Mouse (Mus musculus) CH12.LX (cell line): ENCODE measurements around the gene Egfl8. TPM values are rescaled to one million over a fixed set of nuclear protein-coding genes. Genes with fewer than 3 reads are reported as not detected.
A peak's percentile ranks its signal among the peaks of the same experiment; 100 is the strongest.

ENCODE experiments used
- DNase-seq: peaks from one replicate; pipeline ENCODE4 v3.0.0-alpha.2; 2013; ENCODE audit errors: extremely low read depth
- H3K27ac ChIP-seq: 2 replicates; pipeline ENCODE4 v1.5.1; 2012; ENCODE audit warnings: low read depth, mild to moderate bottlenecking, control low read depth, moderate library complexity; ENCODE audit not compliant: insufficient read depth
- H3K27me3 ChIP-seq: replicated peaks from 2 replicates; pipeline ENCODE3; 2012; ENCODE audit warnings: inconsistent platforms
- H3K36me3 ChIP-seq, 2 experiments: replicated peaks in 1 of 2; 2 replicates each; pipeline versions ENCODE3 to v1.6.1; 2012; ENCODE audit warnings: inconsistent platforms in 1 of 2, low read length in 1 of 2, mild to moderate bottlenecking in 1 of 2, mixed read lengths in 1 of 2, moderate library complexity in 1 of 2; ENCODE audit not compliant: control insufficient read depth in 1 of 2, insufficient read depth in 1 of 2
- H3K4me1 ChIP-seq, 2 experiments: 2 replicates each; pipeline ENCODE4 v1.6.1; 2012; ENCODE audit warnings: inconsistent platforms in 1 of 2, moderate library complexity in 1 of 2; ENCODE audit not compliant: insufficient read depth in 2 of 2, control insufficient read depth in 1 of 2
- H3K4me2 ChIP-seq: 2 replicates; pipeline ENCODE4 v1.6.1; 2012; ENCODE audit warnings: low read depth, mild to moderate bottlenecking, control low read depth; ENCODE audit not compliant: poor library complexity, insufficient read depth, severe bottlenecking
- H3K4me3 ChIP-seq, 3 experiments: fragments of 150-350 bp in 1 of 3; sonication (generic) in 1 of 3; replicated peaks in 1 of 3; 2 replicates each; pipeline versions ENCODE3 to v1.5.1; 2011 to 2012; ENCODE audit warnings: low read depth in 2 of 3, low read length in 2 of 3, mild to moderate bottlenecking in 2 of 3, moderate library complexity in 2 of 3, control low read depth in 1 of 3, improper control_type of control experiment in 1 of 3, inconsistent platforms in 1 of 3, mixed read lengths in 1 of 3; ENCODE audit not compliant: poor library complexity in 1 of 3
- H3K79me2 ChIP-seq: replicated peaks from 2 replicates; pipeline ENCODE4 v1.6.1; 2012; ENCODE audit warnings: mild to moderate bottlenecking, moderate library complexity; ENCODE audit not compliant: control insufficient read depth, poor library complexity, insufficient read depth, severe bottlenecking; ENCODE audit errors: extremely low read depth
- H3K9ac ChIP-seq: 2 replicates; pipeline ENCODE4 v1.6.1; 2012; ENCODE audit warnings: low read depth, mild to moderate bottlenecking, control low read depth, moderate library complexity; ENCODE audit not compliant: insufficient read depth
- H3K9me3 ChIP-seq: replicated peaks from 2 replicates; pipeline ENCODE3; 2012; ENCODE audit warnings: low read length, inconsistent platforms, mixed read lengths
- BHLHE40 ChIP-seq: IDR thresholded peaks from 2 replicates; pipeline ENCODE4 v1.6.1; 2011; ENCODE audit warnings: mild to moderate bottlenecking, low read depth, low read length, improper control_type of control experiment
- CHD1 ChIP-seq: IDR thresholded peaks from 2 replicates; pipeline ENCODE4 v1.6.1; 2012; ENCODE audit warnings: low read depth, low read length, improper control_type of control experiment, inconsistent platforms
- ELF1 ChIP-seq: IDR thresholded peaks from 2 replicates; pipeline ENCODE4 v1.6.1; 2014; ENCODE audit warnings: low read depth, mild to moderate bottlenecking, inconsistent platforms, low read length, improper control_type of control experiment
- ETS1 ChIP-seq: conservative IDR thresholded peaks from 2 replicates; pipeline ENCODE4 v1.6.1; 2012; ENCODE audit warnings: low read depth, mild to moderate bottlenecking, inconsistent platforms, low read length, improper control_type of control experiment, moderate library complexity
- IRF4 ChIP-seq: IDR thresholded peaks from 2 replicates; pipeline ENCODE4 v1.6.1; 2014; ENCODE audit warnings: low read depth, mild to moderate bottlenecking, inconsistent platforms, low read length, improper control_type of control experiment
- JUND ChIP-seq: conservative IDR thresholded peaks from 2 replicates; pipeline ENCODE4 v1.6.1; 2011; ENCODE audit warnings: low read depth, low read length, improper control_type of control experiment
- KAT2A ChIP-seq: IDR thresholded peaks from 2 replicates; pipeline ENCODE4 v1.6.1; 2012; ENCODE audit warnings: low read length, improper control_type of control experiment, inconsistent platforms; ENCODE audit not compliant: insufficient replicate concordance
- MEF2A ChIP-seq: IDR thresholded peaks from 2 replicates; pipeline ENCODE4 v1.6.1; 2014; ENCODE audit warnings: low read depth, mild to moderate bottlenecking, inconsistent platforms, low read length, improper control_type of control experiment, borderline replicate concordance
- MYC ChIP-seq: IDR thresholded peaks from 2 replicates; pipeline ENCODE4 v1.6.1; 2011; ENCODE audit warnings: low read depth, mild to moderate bottlenecking, improper control_type of control experiment, low read length
- POLR2A ChIP-seq: IDR thresholded peaks from 2 replicates; pipeline ENCODE4 v1.6.1; 2011; ENCODE audit warnings: low read depth, mild to moderate bottlenecking, improper control_type of control experiment, low read length
- POLR2AphosphoS2 ChIP-seq: IDR thresholded peaks from 2 replicates; pipeline ENCODE4 v1.6.1; 2011; ENCODE audit warnings: low read depth, low read length, improper control_type of control experiment
- RCOR1 ChIP-seq: conservative IDR thresholded peaks from 2 replicates; pipeline ENCODE4 v1.6.1; 2012; ENCODE audit warnings: low read depth, mild to moderate bottlenecking, inconsistent platforms, low read length, improper control_type of control experiment
- SIN3A ChIP-seq: IDR thresholded peaks from 2 replicates; pipeline ENCODE4 v1.6.1; 2012; ENCODE audit warnings: low read length, improper control_type of control experiment, inconsistent platforms
- SMC3 ChIP-seq: IDR thresholded peaks from 2 replicates; pipeline ENCODE4 v1.6.1; 2011; ENCODE audit warnings: low read depth, low read length, improper control_type of control experiment
- TCF12 ChIP-seq: IDR thresholded peaks from 2 replicates; pipeline ENCODE4 v1.6.1; 2014; ENCODE audit warnings: low read depth, mild to moderate bottlenecking, inconsistent platforms, low read length, improper control_type of control experiment
- USF1 ChIP-seq: IDR thresholded peaks from 2 replicates; pipeline ENCODE4 v1.6.1; 2014; ENCODE audit warnings: low read depth, mild to moderate bottlenecking, inconsistent platforms, low read length, improper control_type of control experiment
- ZC3H11A ChIP-seq: IDR thresholded peaks from 2 replicates; pipeline ENCODE4 v1.6.1; 2012; ENCODE audit warnings: low read depth, mild to moderate bottlenecking, inconsistent platforms, low read length, improper control_type of control experiment
- ZKSCAN1 ChIP-seq: IDR thresholded peaks from 2 replicates; pipeline ENCODE4 v1.6.1; 2012; ENCODE audit warnings: low read depth, inconsistent platforms, low read length, improper control_type of control experiment, borderline replicate concordance
- ZMIZ1 ChIP-seq: IDR thresholded peaks from 2 replicates; pipeline ENCODE4 v1.6.1; 2012; ENCODE audit warnings: low read depth, mild to moderate bottlenecking, inconsistent platforms, low read length, improper control_type of control experiment
- ZNF384 ChIP-seq: IDR thresholded peaks from 2 replicates; pipeline ENCODE4 v1.6.1; 2012; ENCODE audit warnings: low read depth, low read length, improper control_type of control experiment, inconsistent platforms
- dilution Hi-C: fragments of 300-500 bp; cut with MboI; formaldehyde crosslinking; loops from 2 replicates; pipeline ENCODE4 v1.14.3; 2020; ENCODE audit warnings: low sequenced_read_pairs; ENCODE audit not compliant: extremely low pct_unique_long_range_greater_than_20kb, extremely low pct_ligation_motif_present
- in situ Hi-C: fragments of 300-500 bp; cut with MboI; formaldehyde crosslinking; loops from 3 replicates; pipeline ENCODE4 v1.14.3; 2019; ENCODE audit warnings: low sequenced_read_pairs, low pct_ligation_motif_present, low pct_unique_long_range_greater_than_20kb, mixed read lengths
- polyA plus RNA-seq: library from polyadenylated mRNA; unstranded; fragments of >175 nt; gene quantifications from 2 replicates; pipeline ENCODE4 v1.2.1, GENCODE M21; 2012; ENCODE audit warnings: low read depth; ENCODE audit not compliant: insufficient read length
- total RNA-seq, 2 experiments: library from RNA; depleted of rRNA; stranded (reverse); fragments of 300-350 nt in 1 of 2; fragments of >200 nt in 1 of 2; gene quantifications; 2 replicates each; pipeline ENCODE4 v1.2.3; 2012 to 2014

The Egfl8 gene
- total and polyA plus RNA-seq, 3 experiments, result not detected

DNA sequence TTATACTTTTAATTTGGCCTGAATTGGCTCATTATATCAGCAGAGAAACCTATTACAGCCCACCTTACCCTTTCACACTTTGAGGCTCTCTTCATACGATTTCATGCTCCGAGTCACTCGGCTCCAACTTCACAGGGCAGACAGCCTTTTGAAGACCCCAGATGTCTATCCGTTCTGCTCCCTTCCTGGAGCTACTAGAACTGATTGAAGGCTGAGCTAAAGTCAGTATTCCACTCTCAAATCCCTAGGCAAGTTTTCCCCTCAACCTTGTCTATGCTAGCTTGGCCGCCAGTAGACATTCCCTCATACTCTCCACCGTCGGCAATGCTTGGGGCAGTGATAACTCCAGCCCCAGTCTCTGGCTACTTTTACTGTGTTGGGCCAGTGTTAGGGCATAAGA, 26.6 kb downstream of the Egfl8 start:
- no peaks in the 10 kb centered on the region; the same call in 1 of the 2 replicates for H3K79me2 ChIP-seq
- H3K27me3 ChIP-seq, result no peaks in the 10 kb centered on the region
- H3K4me1 ChIP-seq, result peaks cover 8 to 44% of the 10 kb centered on the region in 2 experiments; a peak in 2 of 4 replicates
- peak overlapping the region; percentile 7; the same call in 1 of the 2 replicates for H3K27ac ChIP-seq
- TF ChIP-seq POLR2AphosphoS2, result no peak
- in situ Hi-C loops (no loop called here), dilution Hi-C loops (no loop called here)
- H3K36me3 ChIP-seq, result peaks cover 5 to 10% of the 10 kb centered on the region in 2 experiments
- peak overlapping the region; percentile 73 for H3K4me2 ChIP-seq
- H3K9me3 ChIP-seq, result no peaks in the 10 kb centered on the region
- DNase-seq, result no peak
- peak overlapping the region; percentile 67 for H3K9ac ChIP-seq
- peak overlapping the region; percentile 51 to 88 (median 82) for H3K4me3 ChIP-seq

GRCm38 (mm10) chr17:34588767-34589166, 27.0 kb downstream of the Egfl8 start:
- H3K27me3 ChIP-seq, result no peaks in the 10 kb centered on the region
- TF ChIP-seq ETS1 (no peak), POLR2A (no peak), SMC3 (no peak), JUND (no peak), USF1 (no peak), KAT2A (no peak), RCOR1 (no peak), CHD1 (no peak), ZNF384 (no peak), IRF4 (no peak), ZMIZ1 (no peak), SIN3A (no peak), POLR2AphosphoS2 (no peak), MYC (no peak), ELF1 (no peak), BHLHE40 (no peak), ZKSCAN1 (no peak), TCF12 (no peak), ZC3H11A (no peak), MEF2A (no peak)
- TF ChIP-seq, all 38 proteins: peak for 0
- H3K79me2 ChIP-seq, result no peaks in the 10 kb centered on the region; the same call in 1 of the 2 replicates
- H3K4me3 ChIP-seq, result peak overlapping the region; percentile 30 to 88 (median 82)
- peak; percentile 31 for DNase-seq
- in situ Hi-C loops, result no loop called here
- H3K27ac ChIP-seq, result 0 out of 2 replicates have a peak overlapping the region, but pooled peaks have one; percentile 22
- H3K36me3 ChIP-seq, result peaks cover 1 to 6% of the 10 kb centered on the region in 2 experiments
- H3K4me2 ChIP-seq, result peak overlapping the region; percentile 73
- H3K4me1 ChIP-seq, result peaks cover 8 to 40% of the 10 kb centered on the region in 2 experiments; a peak in 2 of 4 replicates
- dilution Hi-C loops, result no loop called here
- H3K9ac ChIP-seq, result peak overlapping the region; percentile 67
- no peaks in the 10 kb centered on the region for H3K9me3 ChIP-seq
